Mouse (Mus musculus): ENCODE measurements at regions not wholly inside any gene's neighbourhood (a gene's known extent, or its start where the extent isn't known, plus 50 kb on each side); places are given as distances from the start of the nearest gene placed in this dataset.

DNA sequence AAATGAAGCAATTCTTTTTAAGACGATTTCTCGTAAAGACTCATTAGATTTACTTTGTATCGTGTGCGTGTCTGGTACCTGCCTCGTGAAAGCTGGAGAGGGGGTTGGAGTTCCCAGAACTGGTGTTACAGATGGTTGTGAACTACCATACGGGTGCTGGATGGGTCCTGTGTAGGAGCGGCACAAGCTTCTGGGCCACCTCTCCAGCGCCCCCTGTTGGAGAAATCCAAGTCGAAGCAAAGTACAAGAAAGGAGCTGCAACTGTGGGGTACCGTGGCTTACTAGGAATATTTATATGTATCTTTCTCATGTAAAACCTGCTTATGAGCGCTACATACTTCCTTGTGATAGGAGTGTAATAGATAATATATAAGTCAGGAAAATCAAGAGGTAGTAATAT is 281.3 kb downstream of the Hhipl2 start:
- TF ChIP-seq USF2 (IDR thresholded peaks at IDR 0.05; ENCODE audit: borderline replicate concordance in 1 of 2, insufficient read depth in 1 of 2, low read depth in 1 of 2, low read length in 2 of 2), result no peak
- peak in 2 of 3 experiments; percentile 2 to 22; a peak in 3 of 6 replicates for TF ChIP-seq CTCF (IDR thresholded peaks at IDR 0.05 in 2 of 3, conservative IDR thresholded peaks at IDR 0.05 in 1 of 3; ENCODE audit: control insufficient read depth in 1 of 3, insufficient read depth in 1 of 3, low read depth in 2 of 3, low read length in 3 of 3, poor library complexity in 1 of 3, severe bottlenecking in 1 of 3)
- Histone ChIP-seq H3K36me3 (ENCODE audit: control insufficient read depth in 1 of 2, insufficient read depth in 2 of 2, low read length in 2 of 2) (no peaks in the 10 kb centered on the region), H3K9ac (ENCODE audit: control insufficient read depth, low read depth, low read length, poor library complexity, severe bottlenecking) (no peak overlapping the region), H3K27ac (ENCODE audit: control insufficient read depth, low read depth, low read length) (no peak overlapping the region), H3K27me3 (ENCODE audit: control insufficient read depth in 1 of 2, insufficient read depth in 2 of 2, low read length in 2 of 2) (no peaks in the 10 kb centered on the region), H3K79me2 (ENCODE audit: control insufficient read depth, insufficient read depth, low read length, poor library complexity) (no peaks in the 10 kb centered on the region), H3K4me1 (ENCODE audit: control insufficient read depth in 1 of 2, insufficient read depth in 2 of 2, low read length in 2 of 2) (no peaks in the 10 kb centered on the region), H3K9me3 (replicated peaks; ENCODE audit: insufficient read depth, low read length) (no peaks in the 10 kb centered on the region), H3K4me3 (ENCODE audit: control insufficient read depth in 1 of 2, insufficient read depth in 1 of 2, low read depth in 2 of 2, low read length in 2 of 2) (no peak overlapping the region)
- DNase-seq (ENCODE audit: low read depth, low spot score), result no peak

DNA sequence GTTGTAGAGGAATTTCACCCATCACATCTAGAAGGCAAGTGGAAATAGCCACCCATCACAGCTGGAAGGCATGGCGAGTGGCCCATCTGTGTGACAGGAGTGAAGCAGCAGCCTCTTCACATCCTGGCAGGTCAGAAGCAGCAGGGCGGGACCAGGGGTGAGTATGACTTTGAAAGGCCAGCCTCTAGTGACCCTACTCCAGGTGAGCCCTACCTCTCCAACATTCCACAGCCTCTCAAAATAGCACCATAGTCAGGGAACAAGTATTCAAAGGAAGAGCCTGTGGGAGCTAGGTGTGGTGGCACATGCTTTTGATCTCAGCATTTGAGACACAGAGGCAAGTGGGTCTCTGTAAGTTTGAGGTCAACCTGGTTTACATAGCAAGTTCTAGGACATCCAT is 284.9 kb downstream of the Hhipl2 start:
- Histone ChIP-seq H3K27ac (ENCODE audit: control insufficient read depth, low read depth, low read length) (no peak overlapping the region), H3K27me3 (ENCODE audit: control insufficient read depth in 1 of 2, insufficient read depth in 2 of 2, low read length in 2 of 2) (no peaks in the 10 kb centered on the region), H3K9me3 (replicated peaks; ENCODE audit: insufficient read depth, low read length) (no peaks in the 10 kb centered on the region), H3K36me3 (ENCODE audit: control insufficient read depth in 1 of 2, insufficient read depth in 2 of 2, low read length in 2 of 2) (no peaks in the 10 kb centered on the region), H3K4me1 (ENCODE audit: control insufficient read depth in 1 of 2, insufficient read depth in 2 of 2, low read length in 2 of 2) (no peaks in the 10 kb centered on the region), H3K79me2 (ENCODE audit: control insufficient read depth, insufficient read depth, low read length, poor library complexity) (no peaks in the 10 kb centered on the region), H3K4me3 (ENCODE audit: control insufficient read depth in 1 of 2, insufficient read depth in 1 of 2, low read depth in 2 of 2, low read length in 2 of 2) (no peak overlapping the region), H3K9ac (ENCODE audit: control insufficient read depth, low read depth, low read length, poor library complexity, severe bottlenecking) (no peak overlapping the region)
- DNase-seq (ENCODE audit: low read depth, low spot score), result no peak
- TF ChIP-seq ELF1 (IDR thresholded peaks at IDR 0.05; ENCODE audit: low read depth, low read length) (no peak), GABPA (IDR thresholded peaks at IDR 0.05; ENCODE audit: low read depth, low read length) (no peak), POLR2A (IDR thresholded peaks at IDR 0.05; ENCODE audit: control insufficient read depth in 1 of 2, insufficient read depth in 1 of 2, low read depth in 1 of 2, low read length in 2 of 2, poor library complexity in 1 of 2) (no peak), ZMIZ1 (IDR thresholded peaks at IDR 0.05; ENCODE audit: low read depth, low read length) (no peak), KAT2A (conservative IDR thresholded peaks at IDR 0.05; ENCODE audit: low read depth, low read length) (no peak), BHLHE40 (IDR thresholded peaks at IDR 0.05; ENCODE audit: borderline replicate concordance, low read depth, low read length) (no peak), MEF2A (IDR thresholded peaks at IDR 0.05; ENCODE audit: extremely low read depth, insufficient replicate concordance, low read depth, low read length, poor library complexity, severe bottlenecking) (no peak), MAZ (IDR thresholded peaks at IDR 0.05; ENCODE audit: low read depth, low read length) (no peak), CHD1 (IDR thresholded peaks at IDR 0.05; ENCODE audit: low read depth, low read length) (no peak), JUND (IDR thresholded peaks at IDR 0.05; ENCODE audit: low read depth, low read length) (no peak), CTCF (IDR thresholded peaks at IDR 0.05 in 2 of 3, conservative IDR thresholded peaks at IDR 0.05 in 1 of 3; ENCODE audit: control insufficient read depth in 1 of 3, insufficient read depth in 1 of 3, low read depth in 2 of 3, low read length in 3 of 3, poor library complexity in 1 of 3, severe bottlenecking in 1 of 3) (no peak), MYB (IDR thresholded peaks at IDR 0.05; ENCODE audit: low read depth, low read length) (no peak), POLR2AphosphoS5 (IDR thresholded peaks at IDR 0.05; ENCODE audit: borderline replicate concordance, low read depth, low read length) (no peak), TCF12 (IDR thresholded peaks at IDR 0.05; ENCODE audit: low read depth, low read length) (no peak), MAX (IDR thresholded peaks at IDR 0.05; ENCODE audit: low read length) (no peak), USF1 (IDR thresholded peaks at IDR 0.05; ENCODE audit: low read depth, low read length) (no peak), RAD21 (IDR thresholded peaks at IDR 0.05; ENCODE audit: low read depth, low read length) (no peak)

Data from MEL (cell line).